Mouse (Mus musculus) embryonic facial prominence, embryonic 10.5 days (tissue): ENCODE data around the gene Hoxd1. TPM values are rescaled to one million over a fixed set of nuclear protein-coding genes. Genes with fewer than 3 reads are reported as not detected.
A peak's percentile ranks its signal among the peaks of the same experiment; 100 is the strongest.

Experiments
- DNase-seq: peaks from one replicate; pipeline ENCODE4 v3.0.0-alpha.2; 2017; ENCODE audit warnings: low spot score
- H3K27ac ChIP-seq: fragments of 300-500 bp; sonication (generic); replicated peaks from 2 replicates; pipeline ENCODE4 v1.5.1; 2016; ENCODE audit warnings: mild to moderate bottlenecking
- H3K27me3 ChIP-seq: fragments of 300-500 bp; sonication (generic); replicated peaks from 2 replicates; pipeline ENCODE4 v1.6.1; 2016; ENCODE audit warnings: low read depth, mild to moderate bottlenecking; ENCODE audit not compliant: poor library complexity, severe bottlenecking
- H3K36me3 ChIP-seq: fragments of 300-500 bp; sonication (generic); replicated peaks from 2 replicates; pipeline ENCODE4 v1.6.1; 2016; ENCODE audit warnings: mild to moderate bottlenecking, moderate library complexity
- H3K4me1 ChIP-seq: fragments of 300-500 bp; sonication (generic); 2 replicates; pipeline ENCODE4 v1.6.1; 2016
- H3K4me3 ChIP-seq: fragments of 300-500 bp; sonication (generic); 2 replicates; pipeline ENCODE4 v1.5.1; 2016; ENCODE audit warnings: mild to moderate bottlenecking, moderate library complexity
- H3K9me3 ChIP-seq: fragments of 300-500 bp; sonication (generic); 2 replicates; pipeline ENCODE4 v1.6.1; 2016; ENCODE audit warnings: mild to moderate bottlenecking
- WGBS: fragments of 180-500 bp; shearing (Covaris S2); methylation state at CpG from one replicate; pipeline ENCODE4 v1.1.7; 2016; 5-methylcytosine and 5-hydroxymethylcytosine counted together
- polyA plus RNA-seq: library from polyadenylated mRNA; unstranded; fragments of >200 nt; fragmentation: Nextera tagmentation; extraction: Ambion mirVana; gene quantifications from 2 replicates; pipeline ENCODE4 v1.2.1, GENCODE M21; 2016

Hoxd1 gene
- polyA plus RNA-seq, 1 experiment from 2014 or later = 0.20 TPM

DNA sequence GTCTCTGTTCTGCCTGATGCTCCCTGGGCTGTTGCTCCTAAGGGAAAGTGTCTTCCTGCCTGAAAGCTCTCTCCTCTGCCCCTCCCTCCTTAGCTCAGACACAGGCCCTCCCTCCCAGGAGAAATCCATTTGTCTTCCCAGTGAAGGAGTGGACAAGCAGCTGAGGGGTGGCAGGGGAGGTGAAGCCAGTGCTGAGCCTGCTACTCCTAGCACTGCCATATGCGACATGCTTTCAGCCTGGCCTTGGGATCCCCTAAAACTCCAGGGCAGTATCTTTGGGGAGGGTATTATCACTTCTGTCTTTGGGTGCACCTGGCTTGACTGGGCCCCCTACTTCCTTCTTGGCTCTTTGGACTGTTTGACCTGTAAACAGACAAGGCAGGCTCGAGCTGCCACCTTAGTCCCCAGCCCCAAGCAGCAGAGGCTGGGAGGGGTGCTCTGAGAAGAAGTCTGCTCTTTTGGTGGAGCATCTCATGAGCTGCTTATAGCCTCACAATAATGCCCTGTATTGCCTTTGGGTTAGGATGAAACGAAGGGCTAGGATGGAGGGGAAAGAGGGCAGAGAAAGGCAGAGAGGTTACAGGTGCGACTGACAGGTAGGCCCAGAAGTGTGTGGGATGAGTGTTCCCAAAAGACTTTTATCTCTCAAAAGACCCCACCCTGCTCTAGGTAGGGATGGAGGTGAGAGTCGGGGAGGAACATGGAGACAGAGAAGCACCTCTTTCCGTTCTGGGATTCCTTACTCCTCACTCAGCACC is 17.1 kb upstream of the Hoxd1 start:
- Histone ChIP-seq H3K9me3 (no peaks in the 10 kb centered on the region), H3K4me1 (peaks cover 19% of the 10 kb centered on the region), H3K27me3 (peaks cover 100% of the 10 kb centered on the region), H3K4me3 (peak overlapping the region; percentile 45; the same call in 1 of the 2 replicates), H3K27ac (no peak overlapping the region; the same call in 1 of the 2 replicates), H3K36me3 (no peaks in the 10 kb centered on the region)
- DNase-seq = peak; percentile 20
- WGBS = 2% methylated on average over 6 of the region's 6 CpGs

DNA sequence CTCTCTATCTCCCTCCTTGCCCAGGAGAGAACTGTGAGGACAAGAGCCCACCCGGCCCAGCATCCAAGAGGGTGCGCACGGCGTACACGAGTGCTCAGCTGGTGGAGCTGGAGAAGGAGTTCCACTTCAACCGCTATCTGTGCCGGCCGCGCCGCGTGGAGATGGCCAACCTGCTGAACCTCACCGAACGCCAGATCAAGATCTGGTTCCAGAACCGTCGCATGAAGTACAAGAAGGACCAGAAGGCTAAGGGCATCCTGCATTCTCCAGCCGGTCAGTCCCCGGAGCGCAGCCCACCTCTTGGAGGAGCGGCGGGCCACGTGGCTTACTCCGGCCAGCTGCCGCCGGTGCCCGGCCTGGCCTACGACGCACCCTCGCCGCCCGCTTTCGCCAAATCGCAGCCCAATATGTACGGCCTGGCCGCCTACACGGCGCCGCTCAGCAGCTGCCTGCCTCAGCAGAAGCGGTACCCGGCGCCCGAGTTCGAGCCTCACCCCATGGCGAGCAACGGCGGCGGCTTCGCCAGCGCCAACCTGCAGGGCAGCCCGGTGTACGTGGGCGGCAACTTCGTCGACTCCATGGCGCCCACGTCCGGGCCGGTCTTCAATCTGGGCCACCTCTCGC is 16.4 kb upstream of the Hoxd1 start:
- Histone ChIP-seq H3K27ac (peak overlapping the region; percentile 48), H3K27me3 (peaks cover 100% of the 10 kb centered on the region), H3K36me3 (no peaks in the 10 kb centered on the region), H3K9me3 (no peaks in the 10 kb centered on the region), H3K4me3 (peak overlapping the region; percentile 45), H3K4me1 (peaks cover 19% of the 10 kb centered on the region)
- WGBS = under 1% methylated on average over 58 of the region's 58 CpGs
- DNase-seq = peak; percentile 62

DNA sequence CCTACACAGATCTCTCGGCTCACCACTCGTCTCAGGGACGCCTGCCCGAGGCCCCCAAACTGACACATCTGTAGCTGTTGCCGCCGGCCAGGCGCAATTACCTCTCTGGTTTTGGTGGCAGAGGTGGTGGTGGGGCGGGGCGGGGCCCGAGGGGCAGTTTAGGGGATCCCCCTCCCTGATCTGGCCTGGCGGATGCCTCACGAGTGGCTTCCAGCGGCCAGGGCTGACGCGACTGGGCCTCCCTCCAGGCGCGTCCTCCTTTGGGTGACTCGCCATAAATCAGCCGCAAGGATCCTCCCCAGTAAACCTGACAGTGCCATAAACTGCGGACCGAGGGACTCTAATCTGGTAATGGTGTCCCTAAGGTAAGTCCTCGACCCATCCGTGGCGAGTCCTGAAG is 15.8 kb upstream of the Hoxd1 start:
- peak; percentile 56 for DNase-seq
- Histone ChIP-seq H3K27ac (peak overlapping the region; percentile 48), H3K4me1 (peaks cover 19% of the 10 kb centered on the region), H3K36me3 (no peaks in the 10 kb centered on the region), H3K9me3 (no peaks in the 10 kb centered on the region), H3K4me3 (peak overlapping the region; percentile 45), H3K27me3 (peaks cover 100% of the 10 kb centered on the region)
- WGBS = 1% methylated on average over 24 of the region's 24 CpGs

DNA sequence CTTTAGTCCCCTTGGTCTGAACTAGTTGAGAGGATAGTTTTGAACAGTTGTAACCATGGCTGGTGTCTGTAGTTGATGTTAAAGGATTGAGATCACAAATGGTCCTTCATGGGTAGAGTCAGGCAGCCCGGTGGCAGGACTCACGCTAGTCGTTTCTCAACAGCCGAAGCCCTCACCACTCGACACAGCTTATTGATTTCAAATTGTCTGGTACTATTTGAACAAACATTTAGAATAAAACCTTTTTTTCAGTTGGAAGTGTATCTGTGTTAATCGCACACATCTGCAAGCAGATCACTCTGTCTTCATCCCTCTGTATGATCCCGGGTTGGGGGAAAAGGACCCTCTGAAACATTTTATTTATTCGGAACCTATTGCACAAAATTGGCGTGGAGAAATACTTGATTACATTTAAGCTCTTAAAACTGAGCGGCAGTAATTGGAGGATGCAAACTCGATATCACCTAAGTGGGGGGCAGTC is 15.1 kb upstream of the Hoxd1 start:
- Histone ChIP-seq H3K9me3 (no peaks in the 10 kb centered on the region), H3K27ac (no peak overlapping the region)

DNA sequence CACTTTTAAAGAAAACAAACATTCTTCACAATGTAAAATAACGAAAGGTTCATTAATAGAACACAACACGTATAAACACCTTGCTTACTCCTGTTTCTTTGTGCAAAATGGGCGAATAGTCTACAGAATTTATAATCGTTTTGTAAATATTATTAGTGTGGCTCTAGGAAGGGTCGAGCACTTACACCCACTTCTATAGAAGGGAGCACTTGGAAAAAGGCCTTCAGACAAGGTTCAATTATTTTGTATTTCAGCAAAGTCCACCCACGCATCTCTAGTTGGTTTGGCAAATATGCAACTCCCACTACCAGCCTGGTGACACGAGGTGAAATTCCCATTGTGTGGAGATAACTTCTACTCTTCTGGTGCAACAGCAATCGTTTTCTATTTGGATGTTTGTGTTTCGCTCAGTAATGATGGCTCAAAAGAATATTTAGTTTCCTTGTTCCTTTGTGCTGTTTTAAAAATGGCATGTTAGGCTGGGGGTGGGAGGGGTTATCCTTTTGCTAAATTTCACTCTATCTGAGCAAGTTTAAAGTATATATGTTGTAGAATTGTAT is 14.3 kb upstream of the Hoxd1 start:
- Histone ChIP-seq H3K4me3 (no peak overlapping the region), H3K9me3 (no peaks in the 10 kb centered on the region), H3K27me3 (peaks cover 100% of the 10 kb centered on the region), H3K4me1 (peaks cover 28% of the 10 kb centered on the region), H3K27ac (no peak overlapping the region), H3K36me3 (no peaks in the 10 kb centered on the region)
- 4% methylated on average over 9 of the region's 9 CpGs for WGBS
- peak; percentile 34 for DNase-seq

More for the DNA sequence above, 15.1 kb upstream of the Hoxd1 start:
- WGBS = 3% methylated on average over 11 of the region's 11 CpGs
- Histone ChIP-seq H3K36me3 (no peaks in the 10 kb centered on the region), H3K27me3 (peaks cover 100% of the 10 kb centered on the region), H3K4me3 (peak overlapping the region; percentile 45; the same call in 1 of the 2 replicates), H3K4me1 (peaks cover 21% of the 10 kb centered on the region)
- DNase-seq = peak; percentile 50

DNA sequence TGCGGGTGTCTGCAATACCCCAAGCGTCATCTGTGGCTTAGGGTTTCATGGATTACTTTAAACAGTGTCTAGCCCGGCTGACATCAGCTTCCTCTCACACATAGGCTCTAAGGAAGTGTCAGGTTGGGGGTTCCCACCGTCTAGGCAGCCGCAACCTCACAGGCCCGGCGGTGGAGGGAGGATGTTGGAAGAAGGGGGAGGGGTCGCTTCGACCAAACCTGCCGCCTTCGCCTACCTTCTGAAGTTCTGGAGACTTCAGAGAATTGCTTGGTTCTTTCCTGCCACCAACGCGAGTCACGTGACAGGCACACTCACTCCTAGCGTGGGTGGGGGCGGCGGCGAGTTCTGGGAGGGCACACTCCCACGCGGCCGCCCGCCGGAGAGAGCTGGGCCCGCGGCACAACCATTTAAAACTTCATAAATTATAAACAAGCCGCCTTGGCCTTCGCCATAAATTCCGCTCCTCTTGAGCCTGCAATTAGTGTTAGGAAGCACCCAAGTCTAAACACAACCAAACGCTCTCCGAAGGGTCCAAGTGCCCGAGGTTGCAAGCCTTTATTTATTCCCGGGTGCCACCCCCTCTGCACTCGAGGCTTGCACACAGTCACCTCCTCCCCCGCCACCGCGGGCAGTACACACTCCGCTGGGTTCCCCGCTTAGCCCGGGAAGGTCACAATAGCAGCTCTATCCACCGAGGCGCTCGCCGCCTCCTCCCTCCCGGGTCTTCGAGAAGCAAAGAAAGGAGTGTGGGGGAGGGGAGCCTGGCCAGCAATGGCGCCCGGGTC is 13.3 kb upstream of the Hoxd1 start:
- WGBS = under 1% methylated on average over 47 of the region's 47 CpGs

DNA sequence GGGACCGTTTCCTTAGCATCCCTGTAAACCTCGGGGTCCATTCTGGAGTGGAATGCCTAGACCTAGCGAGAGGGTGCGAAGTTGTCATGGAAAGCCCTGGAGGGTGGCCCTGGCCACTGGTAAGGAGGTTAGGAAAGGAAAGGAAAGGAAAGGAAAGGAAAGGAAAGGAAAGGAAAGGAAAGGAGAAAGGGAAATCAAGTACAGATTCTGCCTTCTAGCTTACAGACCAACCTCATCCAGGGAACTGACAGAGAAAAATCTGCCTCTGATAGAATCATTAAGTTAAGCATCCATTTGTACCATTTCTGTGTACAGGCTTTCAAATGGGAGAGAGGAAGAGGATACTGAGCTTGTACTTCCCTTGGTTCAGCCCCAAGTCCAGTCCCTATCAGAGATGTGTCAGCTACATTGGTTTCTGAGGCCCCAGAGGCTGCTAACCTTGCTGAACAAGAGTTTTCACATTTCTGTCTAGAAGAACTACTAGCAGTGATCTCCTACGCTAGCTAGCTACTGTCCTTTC is 12.0 kb upstream of the Hoxd1 start:
- no peak overlapping the region for H3K4me3 ChIP-seq
- peaks cover 28% of the 10 kb centered on the region for H3K4me1 ChIP-seq
- 13% methylated on average over 5 of the region's 5 CpGs for WGBS
- H3K36me3 ChIP-seq = no peaks in the 10 kb centered on the region
- H3K9me3 ChIP-seq = no peaks in the 10 kb centered on the region
- DNase-seq = peak; percentile 18
- H3K27ac ChIP-seq = no peak overlapping the region
- H3K27me3 ChIP-seq = peaks cover 100% of the 10 kb centered on the region

More for the DNA sequence above, 13.3 kb upstream of the Hoxd1 start:
- H3K27ac ChIP-seq = peak overlapping the region; percentile 63
- H3K27me3 ChIP-seq = peaks cover 100% of the 10 kb centered on the region
- no peaks in the 10 kb centered on the region for H3K36me3 ChIP-seq
- peak; percentile 74 for DNase-seq
- H3K4me3 ChIP-seq = peak overlapping the region; percentile 43
- no peaks in the 10 kb centered on the region for H3K9me3 ChIP-seq
- H3K4me1 ChIP-seq = peaks cover 28% of the 10 kb centered on the region

DNA sequence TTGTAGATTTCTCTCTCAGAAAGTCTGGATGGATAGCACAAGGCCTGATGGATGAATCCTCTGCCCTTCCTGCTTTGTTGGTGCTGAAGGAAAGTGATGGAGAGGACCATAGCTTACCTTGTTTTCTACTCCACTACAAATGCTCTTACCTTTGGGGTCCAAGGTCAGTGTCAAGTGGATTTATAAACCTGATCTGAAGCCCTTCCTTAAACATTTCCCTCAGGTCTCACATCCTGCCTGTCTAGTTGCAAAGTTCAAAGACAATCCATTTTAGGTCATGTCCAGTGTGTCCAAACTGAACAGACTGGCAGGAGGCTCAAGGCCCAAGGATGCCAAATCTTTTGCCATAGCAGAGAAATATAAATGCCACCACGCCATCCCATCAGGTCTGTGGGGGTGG is 10.9 kb upstream of the Hoxd1 start:
- WGBS = 64% methylated on average over 1 of the region's 1 CpGs
- DNase-seq = no peak
- Histone ChIP-seq H3K27me3 (peaks cover 100% of the 10 kb centered on the region), H3K27ac (no peak overlapping the region), H3K36me3 (no peaks in the 10 kb centered on the region), H3K4me1 (peaks cover 23% of the 10 kb centered on the region), H3K9me3 (no peaks in the 10 kb centered on the region), H3K4me3 (no peak overlapping the region)

DNA sequence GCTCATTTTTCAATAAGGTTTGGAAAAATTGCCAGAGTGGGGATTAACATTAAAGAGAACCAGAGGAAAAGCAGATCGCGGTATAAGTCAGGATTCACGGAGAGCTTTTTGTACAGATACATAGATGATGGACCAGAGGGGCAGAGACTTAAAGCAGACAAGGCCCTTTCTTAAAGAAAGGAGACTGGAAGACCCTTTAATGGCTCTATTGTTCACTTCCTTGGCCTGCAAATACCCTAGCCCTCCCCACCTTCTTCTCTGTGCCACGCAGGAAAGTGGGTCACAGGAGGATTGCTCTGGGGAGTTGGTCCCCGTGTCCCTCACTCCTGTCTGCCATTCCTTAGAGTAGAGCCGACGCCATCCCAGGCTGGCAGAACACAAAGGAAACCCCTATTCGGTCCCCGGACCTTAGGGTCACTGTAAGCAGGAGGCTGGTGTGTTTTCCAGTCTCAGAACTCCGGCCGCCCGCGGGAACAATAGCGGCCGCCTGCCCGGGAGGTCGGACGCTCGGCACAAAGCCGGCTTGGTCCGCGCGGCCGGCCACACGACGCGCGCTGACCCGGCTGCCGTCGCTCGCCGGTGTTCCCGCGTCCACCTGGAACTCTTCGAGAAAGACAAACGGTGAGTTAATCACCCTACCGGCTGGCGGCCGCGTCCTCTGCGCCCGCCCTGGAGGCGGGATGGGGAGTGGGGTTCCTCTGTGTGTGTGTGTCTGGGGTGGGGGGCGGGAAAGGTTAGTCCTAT is 10.2 kb upstream of the Hoxd1 start:
- Histone ChIP-seq H3K4me3 (peak overlapping the region; percentile 44), H3K27me3 (peaks cover 100% of the 10 kb centered on the region), H3K4me1 (peaks cover 21% of the 10 kb centered on the region), H3K27ac (peak overlapping the region; percentile 55), H3K36me3 (no peaks in the 10 kb centered on the region), H3K9me3 (no peaks in the 10 kb centered on the region)
- DNase-seq = peak; percentile 60
- WGBS = 1% methylated on average over 45 of the region's 45 CpGs

DNA sequence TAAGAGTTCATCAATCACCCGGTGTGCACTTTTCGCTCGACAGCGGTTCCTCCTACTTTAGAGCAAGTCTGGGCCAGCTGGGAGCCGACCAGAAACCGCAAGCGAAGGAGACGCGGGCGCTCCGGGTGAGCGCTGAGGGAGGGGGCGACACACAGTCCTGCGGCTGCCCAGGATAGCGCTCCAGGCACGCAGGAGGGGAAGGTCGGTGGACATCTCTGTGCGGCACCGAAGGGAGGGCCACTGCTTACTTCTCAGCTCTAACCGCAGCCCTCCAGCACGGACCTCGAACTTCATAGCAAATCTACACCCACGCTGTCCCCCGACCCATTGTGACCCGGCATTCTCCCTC is 9.6 kb upstream of the Hoxd1 start:
- Histone ChIP-seq H3K36me3 (no peaks in the 10 kb centered on the region), H3K27me3 (peaks cover 100% of the 10 kb centered on the region), H3K27ac (peak overlapping the region; percentile 55; the same call in 1 of the 2 replicates), H3K9me3 (no peaks in the 10 kb centered on the region), H3K4me1 (peaks cover 21% of the 10 kb centered on the region), H3K4me3 (peak overlapping the region; percentile 44)
- DNase-seq = peak; percentile 59
- WGBS = under 1% methylated on average over 25 of the region's 25 CpGs

DNA sequence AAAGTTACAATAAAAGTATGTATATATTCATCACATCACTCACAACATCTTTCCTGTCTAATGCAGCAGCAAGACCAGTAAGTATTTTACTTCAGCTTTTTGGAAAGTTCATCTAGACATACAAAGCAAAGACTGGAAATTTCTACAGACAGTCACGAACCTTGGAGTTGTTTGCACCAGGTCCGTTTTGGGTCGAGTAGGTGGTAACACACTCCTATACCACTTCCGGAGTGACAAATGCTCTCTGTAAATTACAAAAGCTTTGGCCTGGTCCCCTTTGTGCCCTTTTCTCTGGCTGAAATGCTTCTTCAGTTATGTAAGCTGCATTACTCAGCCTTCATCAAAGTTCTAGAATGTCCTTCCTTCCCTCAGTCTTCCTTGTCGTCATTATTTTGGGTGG is 9.1 kb upstream of the Hoxd1 start:
- Histone ChIP-seq H3K27me3 (peaks cover 100% of the 10 kb centered on the region), H3K27ac (no peak overlapping the region), H3K4me1 (peaks cover 21% of the 10 kb centered on the region), H3K4me3 (no peak overlapping the region), H3K9me3 (no peaks in the 10 kb centered on the region), H3K36me3 (no peaks in the 10 kb centered on the region)
- no peak for DNase-seq
- 15% methylated on average over 5 of the region's 5 CpGs for WGBS
